Mouse (Mus musculus) cerebellum, postnatal 14 days (tissue): ENCODE data around the gene Olfr789.

Experiments
- DNase-seq, 2 experiments: peaks; one replicate each; pipeline ENCODE4 v3.0.0; 2021; ENCODE audit warnings: mixed read lengths in 2 of 2

The Olfr789 gene

GRCm38 (mm10) chr10:129484452-129484851 lies at the start of gene Olfr789:
Olfr789 (plus strand) TSS chr10:129484752.
- no peak for DNase-seq

GRCm38 (mm10) chr10:129461562-129461961 lies 23.0 kb upstream of the Olfr789 start, which contains the start of gene Olfr787:
Olfr787 (plus strand) TSS chr10:129461862.
- DNase-seq = no peak

- DNase-seq = no peak
Observed at GRCm38 (mm10) chr10:129470698-129471097, 13.9 kb upstream of the Olfr789 start, which contains the start of gene Olfr788. Olfr788 (plus strand) TSS chr10:129470998.

- DNase-seq = no peak
Observed at GRCm38 (mm10) chr10:129473256-129473655, 11.3 kb upstream of the Olfr789 start.

- DNase-seq = no peak
Observed at GRCm38 (mm10) chr10:129473723-129474122, 10.8 kb upstream of the Olfr789 start.

- no peak for DNase-seq
Observed at GRCm38 (mm10) chr10:129490101-129490500, 5.5 kb downstream of the Olfr789 start.

GRCm38 (mm10) chr10:129498192-129498591 lies 13.6 kb downstream of the Olfr789 start, which contains the start of gene Olfr790:
Olfr790 (plus strand) TSS chr10:129498492.
- no peak for DNase-seq

- no peak for DNase-seq
Observed at GRCm38 (mm10) chr10:129521492-129521891, 36.9 kb downstream of the Olfr789 start, which contains the start of gene Olfr791. Olfr791 (plus strand) TSS chr10:129521792.

- no peak for DNase-seq
Observed at GRCm38 (mm10) chr10:129538862-129539261, 54.3 kb downstream of the Olfr789 start, which contains the start of gene Olfr792. Olfr792 (plus strand) TSS chr10:129539162.
